Mouse (Mus musculus): ENCODE results near the gene Itpkb. TPM values are rescaled to one million over a fixed set of nuclear protein-coding genes. Genes with fewer than 3 reads are reported as not detected.

Itpkb gene
- total and polyA plus RNA-seq, 3 experiments: 3.4 to 9.2 TPM; not detected in 1

- no peak overlapping the region for H3K27ac ChIP-seq (ENCODE audit: control insufficient read depth, low read depth, low read length)
- no peak for DNase-seq (ENCODE audit: low read depth, low spot score)
- no peaks in the 10 kb centered on the region for H3K79me2 ChIP-seq (ENCODE audit: control insufficient read depth, insufficient read depth, low read length, poor library complexity)
- H3K36me3 ChIP-seq (ENCODE audit: control insufficient read depth in 1 of 2, insufficient read depth in 2 of 2, low read length in 2 of 2): peaks cover 0 to 2% of the 10 kb centered on the region in 2 experiments; a peak in 1 of 4 replicates
- H3K9me3 ChIP-seq (replicated peaks; ENCODE audit: insufficient read depth, low read length): no peaks in the 10 kb centered on the region
- no peak overlapping the region for H3K4me3 ChIP-seq (ENCODE audit: control insufficient read depth in 1 of 2, insufficient read depth in 1 of 2, low read depth in 2 of 2, low read length in 2 of 2)
- TF ChIP-seq RAD21 (IDR thresholded peaks at IDR 0.05; ENCODE audit: low read depth, low read length) (no peak), POLR2AphosphoS5 (IDR thresholded peaks at IDR 0.05; ENCODE audit: borderline replicate concordance, low read depth, low read length) (no peak), CTCF (IDR thresholded peaks at IDR 0.05 in 2 of 3, conservative IDR thresholded peaks at IDR 0.05 in 1 of 3; ENCODE audit: control insufficient read depth in 1 of 3, insufficient read depth in 1 of 3, low read depth in 2 of 3, low read length in 3 of 3, poor library complexity in 1 of 3, severe bottlenecking in 1 of 3) (no peak), GABPA (IDR thresholded peaks at IDR 0.05; ENCODE audit: low read depth, low read length) (no peak), RCOR1 (IDR thresholded peaks at IDR 0.05; ENCODE audit: low read depth, low read length) (no peak), POLR2AphosphoS2 (IDR thresholded peaks at IDR 0.05; ENCODE audit: low read length) (no peak), JUND (IDR thresholded peaks at IDR 0.05; ENCODE audit: low read depth, low read length) (no peak), KAT2A (conservative IDR thresholded peaks at IDR 0.05; ENCODE audit: low read depth, low read length) (no peak), E2F4 (IDR thresholded peaks at IDR 0.05; ENCODE audit: borderline replicate concordance, low read depth, low read length) (no peak), EP300 (IDR thresholded peaks at IDR 0.05; ENCODE audit: low read depth in 1 of 2, low read length in 2 of 2) (no peak), ETS1 (IDR thresholded peaks at IDR 0.05; ENCODE audit: low read depth, low read length) (no peak)
- peaks cover 0 to 2% of the 10 kb centered on the region in 2 experiments; a peak in 1 of 4 replicates for H3K4me1 ChIP-seq (ENCODE audit: control insufficient read depth in 1 of 2, insufficient read depth in 2 of 2, low read length in 2 of 2)
- no peaks in the 10 kb centered on the region for H3K27me3 ChIP-seq (ENCODE audit: control insufficient read depth in 1 of 2, insufficient read depth in 2 of 2, low read length in 2 of 2)
- H3K9ac ChIP-seq (ENCODE audit: control insufficient read depth, low read depth, low read length, poor library complexity, severe bottlenecking): no peak overlapping the region
These were observed 6.0 kb upstream of the Itpkb start for GRCm38 (mm10) chr1:180324271-180324670.

- peak overlapping the region; percentile 57 for H3K9ac ChIP-seq (ENCODE audit: control insufficient read depth, low read depth, low read length, poor library complexity, severe bottlenecking)
- TF ChIP-seq POLR2AphosphoS5 (IDR thresholded peaks at IDR 0.05; ENCODE audit: borderline replicate concordance, low read depth, low read length) (no peak), USF2 (IDR thresholded peaks at IDR 0.05; ENCODE audit: borderline replicate concordance in 1 of 2, insufficient read depth in 1 of 2, low read depth in 1 of 2, low read length in 2 of 2) (no peak), EP300 (IDR thresholded peaks at IDR 0.05; ENCODE audit: low read depth in 1 of 2, low read length in 2 of 2) (no peak), HCFC1 (IDR thresholded peaks at IDR 0.05; ENCODE audit: low read depth, low read length) (no peak), POLR2AphosphoS2 (IDR thresholded peaks at IDR 0.05; ENCODE audit: low read length) (no peak), NRF1 (IDR thresholded peaks at IDR 0.05; ENCODE audit: insufficient read depth, low read depth, low read length, poor library complexity, severe bottlenecking) (no peak), MXI1 (IDR thresholded peaks at IDR 0.05; ENCODE audit: low read depth, low read length) (no peak), NELFE (IDR thresholded peaks at IDR 0.05; ENCODE audit: low read depth, low read length) (no peak), MEF2A (IDR thresholded peaks at IDR 0.05; ENCODE audit: extremely low read depth, insufficient replicate concordance, low read depth, low read length, poor library complexity, severe bottlenecking) (no peak), GABPA (IDR thresholded peaks at IDR 0.05; ENCODE audit: low read depth, low read length) (no peak), E2F4 (IDR thresholded peaks at IDR 0.05; ENCODE audit: borderline replicate concordance, low read depth, low read length) (no peak), ELF1 (IDR thresholded peaks at IDR 0.05; ENCODE audit: low read depth, low read length) (no peak), MAZ (IDR thresholded peaks at IDR 0.05; ENCODE audit: low read depth, low read length) (no peak), ETS1 (IDR thresholded peaks at IDR 0.05; ENCODE audit: low read depth, low read length) (no peak), UBTF (IDR thresholded peaks at IDR 0.05; ENCODE audit: borderline replicate concordance, insufficient read depth, low read depth, low read length) (no peak), MYB (IDR thresholded peaks at IDR 0.05; ENCODE audit: low read depth, low read length) (no peak), SMC3 (IDR thresholded peaks at IDR 0.05; ENCODE audit: low read depth, low read length) (0 out of 2 replicates have a peak, but pooled peaks have one; percentile 17), MAX (IDR thresholded peaks at IDR 0.05; ENCODE audit: low read length) (no peak), TBP (IDR thresholded peaks at IDR 0.05; ENCODE audit: low read depth, low read length) (no peak), RAD21 (IDR thresholded peaks at IDR 0.05; ENCODE audit: low read depth, low read length) (peak; percentile 4), ZKSCAN1 (IDR thresholded peaks at IDR 0.05; ENCODE audit: low read depth, low read length) (no peak), MAFK (IDR thresholded peaks at IDR 0.05; ENCODE audit: borderline replicate concordance, low read depth, low read length) (no peak), JUND (IDR thresholded peaks at IDR 0.05; ENCODE audit: low read depth, low read length) (no peak), RCOR1 (IDR thresholded peaks at IDR 0.05; ENCODE audit: low read depth, low read length) (no peak)
These were observed 1.3 kb upstream of the Itpkb start for GRCm38 (mm10) chr1:180328794-180329665.

More at GRCm38 (mm10) chr1:180328794-180329665, 1.3 kb upstream of the Itpkb start:
- Histone ChIP-seq H3K4me3 (ENCODE audit: control insufficient read depth in 1 of 2, insufficient read depth in 1 of 2, low read depth in 2 of 2, low read length in 2 of 2) (peak overlapping the region; percentile 30 to 67), H3K27me3 (ENCODE audit: control insufficient read depth in 1 of 2, insufficient read depth in 2 of 2, low read length in 2 of 2) (no peaks in the 10 kb centered on the region), H3K79me2 (ENCODE audit: control insufficient read depth, insufficient read depth, low read length, poor library complexity) (peaks cover 6% of the 10 kb centered on the region), H3K9me3 (replicated peaks; ENCODE audit: insufficient read depth, low read length) (no peaks in the 10 kb centered on the region), H3K4me1 (ENCODE audit: control insufficient read depth in 1 of 2, insufficient read depth in 2 of 2, low read length in 2 of 2) (peaks cover 3% of the 10 kb centered on the region in 2 experiments; a peak in 2 of 4 replicates), H3K27ac (ENCODE audit: control insufficient read depth, low read depth, low read length) (peak overlapping the region; percentile 20; the same call in 1 of the 2 replicates), H3K36me3 (ENCODE audit: control insufficient read depth in 1 of 2, insufficient read depth in 2 of 2, low read length in 2 of 2) (peaks cover 0 to 2% of the 10 kb centered on the region in 2 experiments; a peak in 1 of 4 replicates)
- peak; percentile 83 for DNase-seq (ENCODE audit: low read depth, low spot score)

Data from MEL (cell line).